Mouse (Mus musculus): Measurements from ENCODE around the gene Thap8.

GRCm38 (mm10) chr7:30266780-30267179 is 13.1 kb upstream of the Thap8 start:
- TF ChIP-seq POLR2A (IDR thresholded peaks at IDR 0.05; ENCODE audit: borderline replicate concordance, extremely low read depth, low read depth, low read length) (no peak), CTCF (IDR thresholded peaks at IDR 0.05; ENCODE audit: insufficient read depth, low read length) (no peak)
